Mouse (Mus musculus) bone marrow, adult 2 months (tissue): Measurements from ENCODE around the gene Rab4b. TPM values are rescaled to one million over a fixed set of nuclear protein-coding genes. Genes with fewer than 3 reads are reported as not detected.

ENCODE experiments used
- H3K27ac ChIP-seq: fragments of 200-500 bp; 2 replicates; pipeline ENCODE4 v1.5.1; 2012; ENCODE audit warnings: low read depth, mild to moderate bottlenecking, control low read depth, inconsistent platforms, low read length; ENCODE audit not compliant: control insufficient read depth, poor library complexity, insufficient read depth
- H3K4me1 ChIP-seq: fragments of 200-500 bp; 2 replicates; pipeline ENCODE4 v1.6.1; 2011; ENCODE audit warnings: low read length; ENCODE audit not compliant: control insufficient read depth, insufficient read depth
- H3K4me3 ChIP-seq: fragments of 200-500 bp; replicated peaks from 2 replicates; pipeline ENCODE3; 2011; ENCODE audit warnings: mild to moderate bottlenecking, low read depth, low read length, control low read depth; ENCODE audit not compliant: control insufficient read depth
- CTCF ChIP-seq: fragments of 200-500 bp; IDR thresholded peaks from 2 replicates; pipeline ENCODE4 v1.5.1; 2011; ENCODE audit warnings: low read length, control low read depth; ENCODE audit not compliant: control insufficient read depth, insufficient read depth
- POLR2A ChIP-seq: fragments of 200-500 bp; IDR thresholded peaks from 2 replicates; pipeline ENCODE4 v1.6.1; 2011; ENCODE audit warnings: low read depth, mild to moderate bottlenecking, control low read depth, low read length, borderline replicate concordance; ENCODE audit not compliant: control insufficient read depth
- WGBS: fragments of 180-500 bp; shearing (Covaris S2); methylation state at CpG from one replicate; pipeline ENCODE4 v1.1.7; 2018; 5-methylcytosine and 5-hydroxymethylcytosine counted together
- polyA plus RNA-seq: library from polyadenylated mRNA; stranded (reverse); fragments of >200 nt; gene quantifications from 2 replicates; pipeline ENCODE4 v1.2.4, GENCODE M21; 2011; ENCODE audit warnings: low replicate concordance; ENCODE audit not compliant: missing spikeins, insufficient read depth, insufficient read length

Gene Rab4b
- polyA plus RNA-seq, 1 experiment: 73.7 TPM

GRCm38 (mm10) chr7:27159882-27160281 lies 18.8 kb downstream of the Rab4b start:
- WGBS: 5% methylated on average over 8 of the region's 8 CpGs
- no peak overlapping the region for H3K4me3 ChIP-seq
- TF ChIP-seq POLR2A (peak; percentile 45; the same call in 1 of the 2 replicates), CTCF (peak; percentile 96)
- no peaks in the 10 kb centered on the region; the same call in 1 of the 2 replicates for H3K4me1 ChIP-seq
- H3K27ac ChIP-seq: no peak overlapping the region

DNA sequence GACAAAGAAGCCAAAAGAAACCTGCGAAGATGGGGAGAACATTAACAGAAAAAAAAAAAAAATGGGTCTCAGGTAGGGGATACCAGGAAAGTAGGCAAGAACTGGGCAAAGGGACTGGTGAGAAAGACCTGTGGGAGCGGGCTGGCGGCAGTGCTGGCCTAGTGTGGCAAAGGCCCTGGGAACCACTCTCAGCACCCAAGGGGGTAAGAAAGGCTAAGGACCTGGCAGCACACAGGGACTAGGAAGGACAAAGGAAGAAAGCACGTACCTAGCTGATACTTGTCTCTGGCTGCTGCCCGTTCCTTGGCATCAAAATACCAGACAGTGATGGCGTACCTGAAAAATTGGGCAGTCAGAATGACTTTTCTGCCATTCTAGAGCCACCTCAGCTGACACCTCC lies 19.4 kb downstream of the Rab4b start:
- 88% methylated on average over 6 of the region's 6 CpGs for WGBS
- TF ChIP-seq CTCF (no peak), POLR2A (no peak)
- H3K4me1 ChIP-seq: no peaks in the 10 kb centered on the region; the same call in 1 of the 2 replicates

GRCm38 (mm10) chr7:27158171-27158570 lies 20.5 kb downstream of the Rab4b start:
- H3K27ac ChIP-seq: no peak overlapping the region
- no peak for TF ChIP-seq POLR2A
- no peaks in the 10 kb centered on the region; the same call in 1 of the 2 replicates for H3K4me1 ChIP-seq
- WGBS: 90% methylated on average over 9 of the region's 9 CpGs
- no peak overlapping the region for H3K4me3 ChIP-seq

More for the DNA sequence above, 19.4 kb downstream of the Rab4b start:
- no peak overlapping the region for H3K4me3 ChIP-seq
- H3K27ac ChIP-seq: no peak overlapping the region

GRCm38 (mm10) chr7:27156005-27156404 lies 22.7 kb downstream of the Rab4b start:
- TF ChIP-seq CTCF: no peak
- no peak for TF ChIP-seq POLR2A
- no peak overlapping the region for H3K4me3 ChIP-seq
- 80% methylated on average over 13 of the region's 13 CpGs for WGBS
- H3K27ac ChIP-seq: no peak overlapping the region
- no peaks in the 10 kb centered on the region; the same call in 1 of the 2 replicates for H3K4me1 ChIP-seq

GRCm38 (mm10) chr7:27153205-27153764 lies 25.4 kb downstream of the Rab4b start, which contains the start of gene Cyp2t4:
Cyp2t4 (plus strand) TSS chr7:27153714.
- H3K4me3 ChIP-seq: no peak within 1 kb of the TSS
- TF ChIP-seq CTCF: no peak
- WGBS: 58% methylated on average over 10 of the region's 10 CpGs
- no peak within 1 kb of the TSS for H3K27ac ChIP-seq
- H3K4me1 ChIP-seq: no peaks in the 10 kb centered on the region

DNA sequence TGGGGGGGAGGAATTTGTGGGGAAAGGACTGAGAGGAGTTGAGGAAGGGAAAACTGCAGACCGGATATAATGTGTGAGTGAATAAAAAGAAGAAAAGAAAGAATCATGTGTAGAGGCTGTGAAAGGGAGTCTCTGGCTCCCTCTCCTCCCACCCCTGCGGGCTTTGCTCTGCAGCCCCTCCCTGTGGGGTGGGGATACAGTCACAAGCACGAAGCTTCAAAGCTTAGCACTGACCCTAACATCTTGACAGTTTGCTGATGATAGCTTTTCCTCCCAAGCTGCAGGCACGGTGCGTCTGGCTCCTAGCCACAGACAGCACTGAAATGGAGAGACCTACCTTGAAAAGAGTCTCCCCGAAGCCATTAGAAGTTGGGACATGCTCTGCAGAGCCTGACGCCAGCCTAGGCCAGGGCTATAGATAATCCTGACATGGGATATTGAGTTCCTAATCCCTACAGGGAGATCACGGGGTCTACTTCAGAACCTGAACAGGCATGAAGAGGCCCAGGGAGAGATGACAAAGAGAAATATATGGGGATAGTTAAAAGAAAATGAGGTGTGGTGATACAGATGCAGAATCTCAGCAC lies 42.2 kb downstream of the Rab4b start:
- no peak for TF ChIP-seq CTCF
- TF ChIP-seq POLR2A: no peak
- H3K4me3 ChIP-seq: no peak overlapping the region
- WGBS: 49% methylated on average over 8 of the region's 8 CpGs
- no peak overlapping the region for H3K27ac ChIP-seq
- no peaks in the 10 kb centered on the region for H3K4me1 ChIP-seq

DNA sequence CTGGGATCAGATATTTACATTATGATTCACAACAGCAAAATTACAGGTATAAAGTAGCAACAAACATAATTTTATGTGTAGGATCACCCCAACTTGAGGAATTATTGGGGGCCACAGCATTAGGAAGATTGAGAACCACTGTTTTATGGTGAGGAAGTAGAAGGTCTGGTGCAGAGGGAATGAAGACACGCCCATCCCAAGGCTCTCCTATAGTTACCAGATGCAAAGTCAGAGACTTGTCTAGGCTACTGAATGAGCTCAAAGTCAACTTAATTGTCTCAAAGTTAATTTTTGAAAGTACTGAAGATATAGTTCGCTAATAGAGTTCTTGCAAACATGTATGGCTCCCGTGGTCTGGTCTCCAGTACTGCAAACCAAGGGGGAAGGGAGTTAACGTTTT lies 44.9 kb downstream of the Rab4b start:
- no peak for TF ChIP-seq CTCF
- no peak for TF ChIP-seq POLR2A
- H3K4me3 ChIP-seq: no peak overlapping the region
- H3K27ac ChIP-seq: no peak overlapping the region
- 68% methylated on average over 4 of the region's 4 CpGs for WGBS
- no peaks in the 10 kb centered on the region for H3K4me1 ChIP-seq

- Histone ChIP-seq H3K27ac (no peak overlapping the region), H3K4me1 (no peaks in the 10 kb centered on the region), H3K4me3 (no peak overlapping the region)
- 63% methylated on average over 12 of the region's 12 CpGs for WGBS
- TF ChIP-seq POLR2A: no peak
- no peak for TF ChIP-seq CTCF
These were observed 45.5 kb downstream of the Rab4b start for GRCm38 (mm10) chr7:27133156-27133555.
